Mouse (Mus musculus): ENCODE results near the gene Atg9b. TPM values are rescaled to one million over a fixed set of nuclear protein-coding genes. Genes with fewer than 3 reads are reported as not detected.

Atg9b gene
- polyA plus RNA-seq, 1 experiment: 1.1 TPM

GRCm38 (mm10) chr5:24381988-24382387, 10.0 kb downstream of the Atg9b start:
- 63% methylated on average over 2 of the region's 2 CpGs for WGBS
- TF ChIP-seq CTCF (IDR thresholded peaks at IDR 0.05; ENCODE audit: control insufficient read depth, insufficient read depth, low read length) (no peak), POLR2A (IDR thresholded peaks at IDR 0.05; ENCODE audit: borderline replicate concordance, control insufficient read depth, low read depth, low read length) (no peak)
- H3K27ac ChIP-seq (ENCODE audit: control insufficient read depth, insufficient read depth, low read depth, low read length, poor library complexity): no peak overlapping the region
- H3K4me1 ChIP-seq (ENCODE audit: control insufficient read depth, insufficient read depth, low read length): peaks cover 4% of the 10 kb centered on the region
- H3K4me3 ChIP-seq (replicated peaks; ENCODE audit: control insufficient read depth, low read depth, low read length): no peak overlapping the region

GRCm38 (mm10) chr5:24381486-24381885, 10.5 kb downstream of the Atg9b start:
- Histone ChIP-seq H3K4me3 (replicated peaks; ENCODE audit: control insufficient read depth, low read depth, low read length) (no peak overlapping the region), H3K27ac (ENCODE audit: control insufficient read depth, insufficient read depth, low read depth, low read length, poor library complexity) (no peak overlapping the region), H3K4me1 (ENCODE audit: control insufficient read depth, insufficient read depth, low read length) (peaks cover 4% of the 10 kb centered on the region)
- TF ChIP-seq POLR2A (IDR thresholded peaks at IDR 0.05; ENCODE audit: borderline replicate concordance, control insufficient read depth, low read depth, low read length) (no peak), CTCF (IDR thresholded peaks at IDR 0.05; ENCODE audit: control insufficient read depth, insufficient read depth, low read length) (no peak)
- WGBS: 82% methylated on average over 6 of the region's 6 CpGs

GRCm38 (mm10) chr5:24380499-24380898, 11.4 kb downstream of the Atg9b start:
- WGBS: 76% methylated on average over 4 of the region's 4 CpGs
- TF ChIP-seq CTCF (IDR thresholded peaks at IDR 0.05; ENCODE audit: control insufficient read depth, insufficient read depth, low read length) (no peak), POLR2A (IDR thresholded peaks at IDR 0.05; ENCODE audit: borderline replicate concordance, control insufficient read depth, low read depth, low read length) (no peak)
- Histone ChIP-seq H3K4me1 (ENCODE audit: control insufficient read depth, insufficient read depth, low read length) (peaks cover 4% of the 10 kb centered on the region), H3K4me3 (replicated peaks; ENCODE audit: control insufficient read depth, low read depth, low read length) (no peak overlapping the region), H3K27ac (ENCODE audit: control insufficient read depth, insufficient read depth, low read depth, low read length, poor library complexity) (no peak overlapping the region)

GRCm38 (mm10) chr5:24379501-24379900, 12.4 kb downstream of the Atg9b start:
- Histone ChIP-seq H3K4me3 (replicated peaks; ENCODE audit: control insufficient read depth, low read depth, low read length) (no peak overlapping the region), H3K27ac (ENCODE audit: control insufficient read depth, insufficient read depth, low read depth, low read length, poor library complexity) (no peak overlapping the region), H3K4me1 (ENCODE audit: control insufficient read depth, insufficient read depth, low read length) (peaks cover 4% of the 10 kb centered on the region)
- 86% methylated on average over 4 of the region's 4 CpGs for WGBS
- TF ChIP-seq CTCF (IDR thresholded peaks at IDR 0.05; ENCODE audit: control insufficient read depth, insufficient read depth, low read length) (no peak), POLR2A (IDR thresholded peaks at IDR 0.05; ENCODE audit: borderline replicate concordance, control insufficient read depth, low read depth, low read length) (no peak)

- WGBS: 78% methylated on average over 2 of the region's 2 CpGs
- H3K4me1 ChIP-seq (ENCODE audit: control insufficient read depth, insufficient read depth, low read length): peaks cover 1% of the 10 kb centered on the region
- TF ChIP-seq CTCF (IDR thresholded peaks at IDR 0.05; ENCODE audit: control insufficient read depth, insufficient read depth, low read length) (no peak), POLR2A (IDR thresholded peaks at IDR 0.05; ENCODE audit: borderline replicate concordance, control insufficient read depth, low read depth, low read length) (no peak)
- no peak overlapping the region for H3K27ac ChIP-seq (ENCODE audit: control insufficient read depth, insufficient read depth, low read depth, low read length, poor library complexity)
- H3K4me3 ChIP-seq (replicated peaks; ENCODE audit: control insufficient read depth, low read depth, low read length): no peak overlapping the region
Observed at GRCm38 (mm10) chr5:24378700-24379099, 13.2 kb downstream of the Atg9b start.

- no peak overlapping the region for H3K27ac ChIP-seq (ENCODE audit: control insufficient read depth, insufficient read depth, low read depth, low read length, poor library complexity)
- H3K4me3 ChIP-seq (replicated peaks; ENCODE audit: control insufficient read depth, low read depth, low read length): no peak overlapping the region
- no peaks in the 10 kb centered on the region for H3K4me1 ChIP-seq (ENCODE audit: control insufficient read depth, insufficient read depth, low read length)
- TF ChIP-seq POLR2A (IDR thresholded peaks at IDR 0.05; ENCODE audit: borderline replicate concordance, control insufficient read depth, low read depth, low read length) (no peak), CTCF (IDR thresholded peaks at IDR 0.05; ENCODE audit: control insufficient read depth, insufficient read depth, low read length) (no peak)
- WGBS: 76% methylated on average over 7 of the region's 7 CpGs
Observed at GRCm38 (mm10) chr5:24374666-24375328, 17.1 kb downstream of the Atg9b start.

- no peak overlapping the region for H3K27ac ChIP-seq (ENCODE audit: control insufficient read depth, insufficient read depth, low read depth, low read length, poor library complexity)
- no peaks in the 10 kb centered on the region for H3K4me1 ChIP-seq (ENCODE audit: control insufficient read depth, insufficient read depth, low read length)
- TF ChIP-seq POLR2A (IDR thresholded peaks at IDR 0.05; ENCODE audit: borderline replicate concordance, control insufficient read depth, low read depth, low read length) (no peak), CTCF (IDR thresholded peaks at IDR 0.05; ENCODE audit: control insufficient read depth, insufficient read depth, low read length) (no peak)
- no peak overlapping the region for H3K4me3 ChIP-seq (replicated peaks; ENCODE audit: control insufficient read depth, low read depth, low read length)
- 25% methylated on average over 6 of the region's 6 CpGs for WGBS
Observed at GRCm38 (mm10) chr5:24374216-24374615, 17.7 kb downstream of the Atg9b start.

GRCm38 (mm10) chr5:24373807-24374206, 18.1 kb downstream of the Atg9b start:
- H3K4me1 ChIP-seq (ENCODE audit: control insufficient read depth, insufficient read depth, low read length): no peaks in the 10 kb centered on the region
- no peak overlapping the region for H3K27ac ChIP-seq (ENCODE audit: control insufficient read depth, insufficient read depth, low read depth, low read length, poor library complexity)
- no peak overlapping the region for H3K4me3 ChIP-seq (replicated peaks; ENCODE audit: control insufficient read depth, low read depth, low read length)
- WGBS: 92% methylated on average over 5 of the region's 5 CpGs
- TF ChIP-seq POLR2A (IDR thresholded peaks at IDR 0.05; ENCODE audit: borderline replicate concordance, control insufficient read depth, low read depth, low read length) (no peak), CTCF (IDR thresholded peaks at IDR 0.05; ENCODE audit: control insufficient read depth, insufficient read depth, low read length) (no peak)

- no peak overlapping the region for H3K27ac ChIP-seq (ENCODE audit: control insufficient read depth, insufficient read depth, low read depth, low read length, poor library complexity)
- no peaks in the 10 kb centered on the region for H3K4me1 ChIP-seq (ENCODE audit: control insufficient read depth, insufficient read depth, low read length)
- TF ChIP-seq POLR2A (IDR thresholded peaks at IDR 0.05; ENCODE audit: borderline replicate concordance, control insufficient read depth, low read depth, low read length): no peak
- TF ChIP-seq CTCF (IDR thresholded peaks at IDR 0.05; ENCODE audit: control insufficient read depth, insufficient read depth, low read length): no peak
- H3K4me3 ChIP-seq (replicated peaks; ENCODE audit: control insufficient read depth, low read depth, low read length): no peak overlapping the region
- WGBS: 78% methylated on average over 9 of the region's 9 CpGs
Observed at GRCm38 (mm10) chr5:24369767-24370166, 22.2 kb downstream of the Atg9b start.

All from bone marrow, adult 2 months (tissue).